Mouse (Mus musculus): Measurements from ENCODE around the gene Slc25a34.
A peak's percentile ranks its signal among the peaks of the same experiment; 100 is the strongest.

The Slc25a34 gene

DNA sequence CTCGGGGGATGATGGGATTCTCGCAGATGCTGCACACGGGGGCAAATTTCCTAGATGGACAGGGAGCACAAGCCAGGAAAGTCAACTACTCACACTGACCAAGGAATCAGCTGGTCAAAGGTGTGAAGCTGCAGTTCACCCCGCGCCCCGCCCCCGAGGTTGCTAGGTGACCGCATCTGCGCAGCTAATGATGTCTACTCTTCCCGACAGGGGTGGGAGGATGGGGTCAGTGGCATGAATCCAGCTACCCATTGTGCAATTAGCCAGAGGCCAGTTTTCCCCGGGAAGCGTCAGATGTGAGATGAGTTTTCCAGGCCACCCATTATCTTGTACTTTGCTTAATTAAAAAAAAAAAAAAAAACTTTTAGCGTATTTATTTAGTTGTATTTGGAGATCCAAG lies 42.6 kb downstream of the Slc25a34 start:
- no peak for DNase-seq (ENCODE audit: low spot score in 2 of 2)

DNA sequence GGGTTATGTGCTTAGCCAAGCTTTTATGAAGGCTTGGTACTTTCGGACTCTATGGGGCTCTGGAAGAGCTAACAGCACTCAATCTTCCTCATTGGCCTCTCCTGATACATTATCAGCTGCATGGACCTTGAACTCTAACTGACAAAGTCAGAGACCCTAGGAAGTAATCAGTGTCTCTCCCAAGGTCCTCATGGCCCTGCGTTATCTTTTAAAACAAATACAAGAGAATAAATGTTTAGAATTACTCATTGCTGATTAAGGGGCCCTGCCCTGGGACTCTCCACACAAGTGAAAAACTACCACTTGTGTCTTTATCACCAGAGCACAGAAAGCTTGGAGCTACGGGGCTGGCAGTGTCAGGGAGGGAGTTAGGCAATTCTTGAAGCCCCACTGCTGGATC lies 44.8 kb downstream of the Slc25a34 start:
- DNase-seq (ENCODE audit: low spot score in 2 of 2) = no peak

GRCm38 (mm10) chr4:141576877-141577276 lies 46.7 kb downstream of the Slc25a34 start:
- no peak for DNase-seq (ENCODE audit: low spot score in 2 of 2)

GRCm38 (mm10) chr4:141576404-141576803 lies 47.2 kb downstream of the Slc25a34 start:
- DNase-seq (ENCODE audit: low spot score in 2 of 2) = no peak

DNA sequence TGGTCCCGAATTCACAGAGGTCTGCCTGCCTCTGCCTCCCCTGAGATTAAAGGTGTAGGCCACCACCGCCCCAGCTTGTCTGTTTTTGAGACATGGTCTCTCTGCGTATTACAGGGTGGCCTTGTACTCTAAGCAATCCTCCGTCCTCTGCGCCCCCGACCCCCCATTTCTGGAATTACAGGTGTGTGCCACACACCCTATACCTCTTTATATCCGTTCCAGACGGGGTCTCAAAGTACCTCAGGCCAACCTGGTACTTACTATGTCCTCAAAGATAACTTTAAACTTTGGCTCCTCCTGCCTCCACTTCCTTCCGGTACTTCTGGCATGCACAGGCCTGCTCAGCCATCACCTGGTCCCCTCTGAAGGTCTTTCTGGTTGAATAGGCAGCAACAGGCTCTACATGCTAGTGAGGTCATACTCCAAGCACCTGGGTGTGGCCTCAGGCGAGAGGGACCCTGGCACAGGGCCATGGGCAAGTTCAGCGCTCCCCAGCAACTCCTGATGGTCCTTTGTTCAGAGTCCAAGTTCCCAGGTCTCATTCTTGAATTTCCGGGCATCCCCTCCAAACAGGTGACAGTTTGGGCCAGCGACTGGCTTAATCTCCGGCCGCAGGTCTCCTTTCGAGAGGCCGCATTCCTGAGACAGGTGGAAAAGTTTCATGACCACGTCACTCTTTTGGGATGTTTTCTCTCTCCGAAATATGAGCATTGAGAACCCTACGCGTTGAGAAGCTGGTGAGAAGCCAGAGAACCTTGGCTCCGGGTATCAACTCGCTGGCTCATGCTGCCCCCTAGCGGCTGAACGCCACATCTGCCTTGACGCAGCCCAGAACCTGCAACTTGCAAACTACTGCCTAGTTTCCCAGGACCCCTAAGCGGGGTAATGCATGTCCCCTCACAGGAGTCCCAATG lies 48.6 kb downstream of the Slc25a34 start:
- peak; percentile 82 to 87 for DNase-seq (ENCODE audit: low spot score in 2 of 2)

DNA sequence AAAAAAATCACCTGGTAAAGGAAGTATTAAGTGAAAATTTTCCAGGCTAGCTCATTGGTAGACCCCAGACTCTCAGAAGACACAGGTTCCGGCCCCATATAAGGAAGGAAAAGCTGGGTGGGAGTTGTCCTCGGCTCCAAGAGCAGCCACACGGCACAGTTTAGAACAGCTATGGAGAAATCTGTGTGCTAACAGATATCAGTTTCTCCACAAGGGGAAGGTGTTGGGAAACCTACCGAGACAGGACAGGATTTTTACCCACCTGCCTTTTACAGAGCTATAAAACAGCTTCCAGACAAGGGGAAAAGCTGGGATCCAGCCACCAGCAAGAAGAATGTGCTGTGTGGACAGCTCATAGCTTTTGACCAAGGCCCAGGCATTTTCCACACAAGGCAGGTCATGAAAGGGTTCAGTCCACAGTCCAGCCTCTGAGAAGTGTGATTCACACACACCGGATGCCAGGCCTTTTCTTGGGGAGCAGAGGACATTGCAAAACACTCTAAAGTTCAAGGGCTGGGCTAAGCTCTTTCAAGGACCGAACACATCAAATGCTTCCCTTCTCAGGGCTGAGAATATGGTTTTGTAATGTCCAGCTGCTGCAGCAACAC lies 50.2 kb downstream of the Slc25a34 start:
- DNase-seq (ENCODE audit: low spot score in 2 of 2) = no peak

DNA sequence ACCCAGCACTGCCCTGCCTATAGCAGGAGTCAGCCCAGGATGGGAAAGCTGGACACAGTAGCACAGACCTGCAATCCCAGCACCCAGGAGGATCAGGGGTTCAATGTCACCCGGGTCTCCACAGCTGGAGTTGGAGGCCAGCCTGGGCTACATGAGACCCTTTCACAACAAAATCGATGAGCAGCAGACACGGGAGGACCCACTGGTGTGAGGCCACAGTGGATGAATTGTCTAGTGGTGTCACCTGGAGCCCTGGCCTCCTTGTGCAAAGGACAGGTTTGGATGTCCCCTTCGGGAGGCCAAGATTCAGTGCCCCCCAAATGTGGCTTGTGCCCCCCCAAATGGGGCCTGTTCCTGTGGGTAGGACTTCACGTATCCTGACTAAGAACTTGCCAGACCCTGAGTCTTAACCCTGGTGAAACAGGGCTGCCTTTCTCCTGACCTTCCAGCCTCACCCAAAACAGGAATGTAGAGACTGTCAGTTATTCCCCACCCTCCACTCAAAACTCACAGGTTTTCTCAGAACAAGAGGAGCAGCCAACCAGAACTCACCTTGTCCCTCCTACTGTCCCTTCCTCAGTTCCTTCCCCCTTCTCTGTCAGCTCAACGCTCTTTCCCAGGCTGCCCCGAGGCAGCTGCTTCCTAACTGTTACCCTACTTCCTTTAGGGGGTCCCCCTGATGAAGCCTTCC lies 50.8 kb downstream of the Slc25a34 start:
- no peak for DNase-seq (ENCODE audit: low spot score in 2 of 2)

DNA sequence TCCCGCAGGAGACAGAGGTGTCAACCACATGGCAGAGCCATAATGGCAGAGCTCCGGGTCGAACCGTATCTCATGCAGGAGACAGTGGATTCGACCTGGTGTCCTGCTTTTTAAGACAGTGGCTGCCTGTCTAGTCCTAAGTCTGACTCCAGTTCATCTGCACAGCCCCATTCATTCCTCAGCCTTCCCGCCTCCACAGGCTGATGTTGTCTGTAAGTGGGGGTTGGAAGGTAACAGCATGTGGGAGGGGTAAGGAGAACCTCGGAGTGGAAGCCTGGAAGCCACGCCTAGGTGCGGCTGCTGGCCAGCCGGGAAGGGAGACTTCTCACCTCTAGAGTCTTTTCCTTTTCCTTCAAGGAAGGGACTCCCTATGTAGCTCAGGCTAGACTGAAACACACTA lies 51.7 kb downstream of the Slc25a34 start:
- no peak for DNase-seq (ENCODE audit: low spot score in 2 of 2)

DNA sequence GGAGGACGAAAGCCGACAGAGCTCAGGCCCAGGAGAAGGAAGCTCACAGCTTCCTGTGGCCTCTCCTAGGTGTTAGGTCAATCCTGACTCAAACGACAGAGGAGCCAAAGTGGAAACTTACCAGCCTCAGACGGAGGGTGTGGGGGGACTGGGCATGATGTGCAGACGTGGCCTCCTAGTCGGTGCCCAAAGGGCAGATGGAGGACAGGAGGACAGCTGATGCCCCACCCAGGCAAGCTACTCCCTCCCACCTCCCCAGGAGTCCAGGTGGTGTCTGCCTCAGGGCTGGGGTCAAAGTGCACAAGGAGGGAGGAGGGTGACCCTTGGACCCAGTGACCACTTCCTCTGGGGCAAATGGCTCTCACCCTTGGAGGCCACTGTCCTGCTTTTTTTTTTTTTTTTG lies 52.3 kb downstream of the Slc25a34 start:
- no peak for DNase-seq (ENCODE audit: low spot score in 2 of 2)

DNA sequence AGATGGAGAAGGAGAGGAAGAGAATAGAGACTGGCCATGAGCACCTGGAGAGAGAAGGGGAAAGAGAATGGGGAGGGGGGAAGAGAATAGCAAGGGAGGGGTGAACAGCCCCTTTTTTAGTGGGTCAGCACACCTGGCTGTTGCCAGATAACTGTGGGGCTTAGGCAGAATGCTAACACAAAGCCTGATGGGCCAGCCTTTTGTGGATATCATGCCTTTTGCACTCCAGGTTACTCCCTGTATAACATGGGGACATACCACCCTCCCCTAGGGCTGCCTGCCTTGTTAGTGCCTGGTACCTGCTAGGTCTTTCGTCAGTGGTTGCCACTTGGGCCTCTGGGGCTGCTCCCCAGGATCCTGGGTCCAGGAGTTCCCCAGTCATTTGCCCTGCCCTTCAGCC lies 52.8 kb downstream of the Slc25a34 start:
- no peak for DNase-seq (ENCODE audit: low spot score in 2 of 2)

DNA sequence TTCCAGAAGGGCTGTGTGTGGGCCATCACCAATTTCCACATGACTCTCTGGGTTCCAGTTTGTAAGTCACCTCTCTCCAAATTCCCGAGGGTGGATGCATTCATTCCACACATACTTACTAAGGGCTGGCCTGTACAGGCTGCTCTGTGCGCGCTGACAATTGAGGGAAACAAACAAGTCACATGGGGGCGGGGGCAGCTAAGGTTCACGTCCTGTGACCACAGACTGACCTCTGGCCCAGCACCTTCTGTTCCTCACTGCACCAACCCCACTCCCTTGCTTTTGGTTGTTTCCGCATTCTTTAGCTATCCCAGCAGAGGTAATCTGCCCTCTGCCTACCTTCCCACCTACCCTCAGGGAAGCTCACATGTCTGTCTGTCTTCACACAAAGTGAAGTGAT lies 53.6 kb downstream of the Slc25a34 start:
- DNase-seq (ENCODE audit: low spot score in 2 of 2) = no peak

DNA sequence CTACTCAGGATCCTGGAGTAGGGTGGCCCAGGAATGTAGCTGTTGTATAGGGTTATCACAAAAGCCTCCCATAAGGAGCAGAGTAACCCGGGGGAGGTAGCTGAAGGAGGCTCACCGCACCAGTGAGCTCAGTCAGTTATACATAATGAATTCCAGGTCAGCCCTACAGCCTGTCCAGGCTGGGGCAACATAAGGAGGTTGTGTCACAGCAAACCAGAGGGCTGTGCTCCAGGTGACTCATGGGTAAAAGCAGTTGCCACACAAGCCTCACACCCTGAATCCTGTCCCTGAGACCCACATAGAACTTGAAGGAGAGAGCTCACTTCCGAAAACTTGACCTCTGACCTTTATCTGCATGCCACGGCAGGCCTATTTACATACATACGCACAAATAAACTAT lies 54.7 kb downstream of the Slc25a34 start:
- DNase-seq (ENCODE audit: low spot score in 2 of 2) = no peak

All from cerebellum, postnatal 4 days (tissue).